Mouse (Mus musculus) testis, postnatal 14 days (tissue): ENCODE results near the gene Hmga1.
A peak's percentile ranks its signal among the peaks of the same experiment; 100 is the strongest.

Source experiments
- DNase-seq: peaks from one replicate; pipeline ENCODE4 v3.0.0; 2021; ENCODE audit warnings: low spot score

Hmga1 gene

GRCm38 (mm10) chr17:27556315-27557011 is at the start of gene Hmga1:
TSS of gene Hmga1 (plus strand) at chr17:27556497.
- DNase-seq = peak; percentile 86

- DNase-seq = no peak
These were observed 49.3 kb upstream of the Hmga1 start for GRCm38 (mm10) chr17:27506871-27507590.

DNA sequence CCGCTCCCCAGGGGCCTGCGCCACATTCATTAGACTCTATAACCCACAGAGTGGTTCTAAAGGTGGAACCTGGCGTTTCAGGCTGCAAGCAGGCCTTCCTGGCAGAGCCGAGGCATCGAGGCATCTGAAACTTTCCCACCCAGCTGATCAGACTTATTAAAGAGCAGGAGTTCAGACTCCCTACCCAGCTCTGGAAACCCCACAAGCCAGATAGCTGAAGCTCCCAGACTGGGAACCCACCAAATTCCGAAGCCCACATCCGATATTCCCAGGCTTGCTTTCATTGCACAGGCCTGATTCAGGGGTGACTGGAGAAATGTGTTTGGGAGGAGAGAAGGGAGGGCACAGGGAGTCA is 48.7 kb upstream of the Hmga1 start:
- DNase-seq = no peak

DNA sequence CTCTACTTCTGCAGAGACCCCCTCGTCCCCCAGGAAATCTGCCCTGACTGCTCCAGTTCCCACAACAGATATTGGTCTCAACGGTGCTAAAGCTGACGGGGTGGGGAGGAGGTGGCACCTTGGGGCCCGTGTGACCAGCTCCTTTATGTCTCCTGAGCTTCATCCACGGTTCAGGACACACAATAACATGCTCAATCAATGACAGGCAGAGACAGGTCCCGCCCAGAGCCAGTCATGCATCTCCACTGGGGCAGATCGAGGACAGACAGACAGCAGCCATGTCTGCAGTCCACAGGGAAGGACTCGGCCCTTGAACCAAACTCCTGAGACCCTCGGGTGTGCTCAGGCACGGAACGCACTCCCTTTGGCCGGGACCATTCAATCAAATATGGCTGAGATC is 48.3 kb upstream of the Hmga1 start:
- DNase-seq = no peak

GRCm38 (mm10) chr17:27508513-27508912 is 47.8 kb upstream of the Hmga1 start:
- DNase-seq = no peak

GRCm38 (mm10) chr17:27509056-27509455 is 47.2 kb upstream of the Hmga1 start:
- no peak for DNase-seq

GRCm38 (mm10) chr17:27510258-27511124 is 45.8 kb upstream of the Hmga1 start:
- DNase-seq = no peak

GRCm38 (mm10) chr17:27511125-27511735 is 45.1 kb upstream of the Hmga1 start:
- no peak for DNase-seq

GRCm38 (mm10) chr17:27511865-27512618 is 44.3 kb upstream of the Hmga1 start:
- DNase-seq = no peak

DNA sequence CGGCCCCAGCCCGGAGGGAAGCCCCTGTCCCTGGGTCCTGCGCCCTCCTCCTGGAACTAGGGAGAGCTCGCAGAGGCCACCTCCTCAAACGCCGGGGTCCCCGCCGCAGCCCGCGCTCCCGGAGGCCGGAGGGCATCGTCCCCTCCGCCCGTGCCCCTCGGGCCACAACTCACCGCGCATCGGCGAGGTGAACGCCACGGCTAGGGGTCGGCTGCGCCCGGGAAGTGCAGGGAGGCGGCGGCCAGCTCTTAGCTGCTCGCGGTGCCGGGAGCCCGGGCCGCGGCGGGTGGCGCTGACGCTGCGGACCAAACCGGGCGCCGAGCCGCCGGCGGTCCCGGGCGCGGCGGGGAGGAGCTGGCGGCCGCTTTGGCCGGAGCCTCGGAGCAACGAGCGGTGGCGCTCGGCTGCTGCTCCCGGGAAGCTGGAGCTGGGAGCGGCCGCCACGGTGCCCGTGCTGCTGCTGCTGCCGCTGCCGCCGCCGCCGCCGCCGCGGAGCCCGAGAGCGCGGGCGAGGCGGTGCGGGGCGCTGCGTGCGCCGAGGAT is 43.6 kb upstream of the Hmga1 start:
- no peak for DNase-seq

GRCm38 (mm10) chr17:27513279-27513915 is 42.9 kb upstream of the Hmga1 start:
- DNase-seq = no peak

DNA sequence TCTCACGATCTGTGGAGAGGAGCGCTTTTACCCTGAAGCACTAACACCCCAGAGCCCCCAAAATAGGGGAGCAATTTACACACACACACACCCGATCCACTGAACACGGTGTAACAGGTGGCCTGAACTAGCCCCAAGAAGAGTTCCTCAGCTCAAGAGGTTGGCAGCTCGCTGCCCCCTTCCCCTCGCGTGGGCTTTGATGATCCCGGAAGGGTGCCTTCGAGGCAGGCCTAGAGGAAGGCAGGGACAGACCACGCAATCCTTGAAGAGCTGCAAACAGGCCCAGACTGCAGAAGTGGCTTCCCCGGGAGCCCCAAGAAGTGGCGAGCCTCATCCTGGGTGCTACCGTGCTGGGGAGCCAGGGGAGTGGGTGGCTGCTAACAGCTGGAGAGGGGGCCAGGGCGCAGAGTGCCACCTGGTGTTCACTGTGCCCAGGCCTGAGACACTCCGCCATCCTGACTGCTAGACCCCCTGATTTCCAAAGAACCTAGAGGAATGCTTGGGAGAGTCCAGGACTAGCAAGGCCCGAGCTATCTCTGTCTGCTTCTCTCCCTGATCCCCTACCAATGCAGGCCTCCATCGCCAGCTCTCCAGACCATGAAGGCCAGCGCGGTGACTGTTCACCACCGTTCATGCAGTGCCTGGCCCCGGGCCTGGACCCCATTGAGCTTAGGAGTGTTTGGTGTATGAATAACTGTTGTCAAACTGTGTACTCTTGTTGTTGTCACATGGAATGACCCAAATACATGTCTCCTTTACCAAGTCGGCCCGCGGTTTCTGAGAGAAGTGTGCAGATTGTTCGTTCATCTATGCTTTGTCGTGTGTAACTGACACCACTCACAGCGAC is 42.2 kb upstream of the Hmga1 start:
- no peak for DNase-seq

DNA sequence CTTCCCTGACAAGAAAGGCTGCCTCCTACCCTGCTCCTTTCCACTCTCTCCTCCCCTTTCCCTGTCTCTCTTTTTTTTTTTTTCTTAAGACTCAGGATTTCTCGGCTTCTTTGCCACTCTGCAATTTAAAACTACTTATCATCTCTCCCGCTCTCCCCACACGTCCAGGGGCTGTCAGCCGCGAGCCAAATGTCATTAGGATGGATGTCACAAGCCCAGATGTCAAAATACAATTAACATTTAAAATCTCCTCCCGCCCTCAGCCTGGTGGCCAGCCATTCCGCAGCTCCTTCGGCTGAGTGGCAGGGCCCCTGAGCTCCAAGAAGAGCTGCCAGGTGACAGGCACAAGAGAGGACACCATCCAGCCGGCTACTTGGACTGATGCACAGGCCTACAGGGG is 38.0 kb upstream of the Hmga1 start:
- no peak for DNase-seq

- no peak for DNase-seq
These were observed 37.3 kb upstream of the Hmga1 start for GRCm38 (mm10) chr17:27518700-27519595.

- peak; percentile 44 for DNase-seq
These were observed 35.7 kb upstream of the Hmga1 start for GRCm38 (mm10) chr17:27520557-27520956.

GRCm38 (mm10) chr17:27521303-27521702 is 35.0 kb upstream of the Hmga1 start, which contains the start of gene Grm4:
TSS of gene Grm4 (minus strand) at chr17:27521403.
- DNase-seq = no peak

DNA sequence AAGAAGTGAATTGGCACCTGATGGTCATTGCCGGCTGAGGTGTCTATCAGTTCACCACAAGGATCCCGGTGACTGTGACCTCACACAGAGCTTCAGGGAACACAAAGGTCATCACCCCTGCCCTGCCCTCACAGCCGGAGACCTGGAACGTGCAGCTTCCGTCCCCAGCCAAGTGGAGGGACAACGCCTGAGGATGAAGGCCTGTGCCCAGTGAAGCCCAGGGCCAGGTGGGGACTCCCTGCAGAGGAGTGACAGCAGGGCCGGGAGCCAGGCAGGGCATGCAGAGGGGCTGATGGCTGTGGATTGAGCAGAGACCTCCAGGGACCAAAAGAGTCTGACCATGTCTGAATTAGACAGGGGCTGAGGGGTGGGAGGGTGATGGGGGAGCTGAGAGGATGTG is 33.2 kb upstream of the Hmga1 start:
- DNase-seq = no peak

- no peak for DNase-seq
These were observed 29.1 kb upstream of the Hmga1 start for GRCm38 (mm10) chr17:27527188-27527587.

DNA sequence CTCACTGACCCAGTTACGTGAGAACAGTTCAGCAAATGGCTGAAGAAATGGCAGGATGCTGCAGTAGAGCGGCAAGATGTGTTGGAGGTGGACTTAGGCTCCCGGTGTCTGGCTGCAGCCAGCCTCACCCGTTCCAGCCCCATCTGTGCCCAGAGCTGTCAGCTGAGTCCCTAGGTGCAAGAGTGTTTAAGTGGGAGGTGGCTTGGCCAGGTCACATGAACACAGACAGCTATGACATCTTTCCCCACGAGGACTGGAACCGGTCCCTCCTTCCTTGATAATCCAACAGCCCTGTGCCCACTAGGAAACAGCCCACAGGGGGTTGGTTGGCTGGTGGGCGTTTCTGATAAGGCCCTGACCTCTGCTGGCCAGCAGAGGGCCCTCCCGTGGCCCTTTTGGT is 28.3 kb upstream of the Hmga1 start:
- no peak for DNase-seq
